Mouse (Mus musculus): ENCODE measurements around the gene Proser2.

DNA sequence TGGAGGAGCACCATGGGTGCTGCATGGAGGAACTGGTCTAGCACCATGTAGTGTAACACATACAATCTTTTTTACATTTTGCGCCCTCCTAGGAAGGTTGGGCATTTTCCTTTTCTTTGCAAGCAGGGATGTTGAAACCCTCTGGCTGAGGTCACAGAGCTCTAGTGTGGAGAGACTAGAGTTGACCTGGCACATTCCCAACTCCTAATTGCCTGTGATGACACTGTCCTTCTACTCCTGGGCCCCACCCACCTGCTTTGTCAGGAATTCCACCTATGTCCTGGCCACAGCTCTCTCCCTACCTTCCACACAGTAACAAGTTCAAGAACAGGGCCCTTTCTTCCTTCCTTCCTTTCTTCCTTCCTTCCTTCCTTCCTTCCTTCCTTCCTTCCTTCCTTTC lies 46.3 kb downstream of the Proser2 start:
- TF ChIP-seq EP300 (IDR thresholded peaks at IDR 0.05; ENCODE audit: insufficient read depth, low read depth, low read length) (no peak), CTCF (IDR thresholded peaks at IDR 0.05; ENCODE audit: low read depth, low read length) (no peak), POLR2A (IDR thresholded peaks at IDR 0.05; ENCODE audit: insufficient read depth, low read length) (no peak)

Measured in ES-Bruce4 (cell line).